7 mouse cellular contexts compared by ENCODE assay signal in genomic region chrX:142554161-142554560, GRCm38 (mm10).
A peak's percentile ranks its signal among the peaks of the same experiment; 100 is the strongest.
DNase-seq lines count a peak whose midpoint lies in the region; TF ChIP-seq lines count a peak whose summit lies in the region.

No protein-coding gene starts in this region.

- no peaks in the 10 kb centered on the region for H3K79me2 ChIP-seq in CH12.LX (replicated peaks; ENCODE audit: control insufficient read depth, extremely low read depth, insufficient read depth, poor library complexity, severe bottlenecking)

- in situ Hi-C loops in CH12.LX (cut with MboI; ENCODE audit: low pct_ligation_motif_present, low pct_unique_long_range_greater_than_20kb, low sequenced_read_pairs), result loop anchor here (10.0 to 25.0 kb wide), 2 partner anchors 251 to 508 kb away; no protein-coding TSS in a partner anchor

- no peaks in the 10 kb centered on the region for H3K4me1 ChIP-seq in CH12.LX (ENCODE audit: control insufficient read depth in 1 of 2, insufficient read depth in 2 of 2)

- no peak for TF ChIP-seq EP300 in CH12.LX (IDR thresholded peaks at IDR 0.05; ENCODE audit: low read length)

- peak; percentile 53 to 64; a peak in 3 of 4 replicates for TF ChIP-seq CTCF in CH12.LX (conservative IDR thresholded peaks at IDR 0.05 in 1 of 2, IDR thresholded peaks at IDR 0.05 in 1 of 2; ENCODE audit: low read depth in 2 of 2, low read length in 2 of 2)

- dilution Hi-C loops in CH12.LX (cut with MboI; ENCODE audit: extremely low pct_ligation_motif_present, extremely low pct_unique_long_range_greater_than_20kb, low sequenced_read_pairs), result no loop called here

- H3K9ac ChIP-seq in CH12.LX (ENCODE audit: insufficient read depth, low read depth), result no peak overlapping the region

- TF ChIP-seq POLR2A in CH12.LX (IDR thresholded peaks at IDR 0.05; ENCODE audit: low read depth, low read length), result no peak

- H3K9me3 ChIP-seq in CH12.LX (replicated peaks; ENCODE audit: low read length), result no peaks in the 10 kb centered on the region

- peak; percentile 30 for DNase-seq in layer of hippocampus, adult 11-12 months (ENCODE audit: low spot score)
- DNase-seq in layer of hippocampus, adult 9-11 months, result no peak
- DNase-seq in CH12.LX (ENCODE audit: extremely low read depth), result no peak
- peak; percentile 44 for DNase-seq in adipocyte (ENCODE audit: low spot score)
- DNase-seq in frontal cortex, postnatal 36 days (ENCODE audit: low spot score in 2 of 2), result peak; percentile 25 to 50
- peak; percentile 33 for DNase-seq in lung, postnatal 10 days
- no peak for DNase-seq in ovary, adult 18-20 months (ENCODE audit: low spot score)

- no peaks in the 10 kb centered on the region for H3K27me3 ChIP-seq in CH12.LX (replicated peaks)

- H3K4me3 ChIP-seq in CH12.LX (replicated peaks in 1 of 3; ENCODE audit: low read depth in 2 of 3, low read length in 2 of 3, poor library complexity in 1 of 3), result no peak overlapping the region

- no peak overlapping the region for H3K27ac ChIP-seq in CH12.LX (ENCODE audit: insufficient read depth, low read depth)

- H3K4me2 ChIP-seq in CH12.LX (ENCODE audit: insufficient read depth, low read depth, poor library complexity, severe bottlenecking), result no peak overlapping the region

- TF ChIP-seq RAD21 in CH12.LX (IDR thresholded peaks at IDR 0.05; ENCODE audit: low read depth, low read length), result peak; percentile 49

- no peaks in the 10 kb centered on the region for H3K36me3 ChIP-seq in CH12.LX (replicated peaks in 1 of 2; ENCODE audit: control insufficient read depth in 1 of 2, insufficient read depth in 1 of 2, low read length in 1 of 2)

TF ChIP-seq in CH12.LX, 34 proteins besides CTCF, POLR2A, EP300 and RAD21:
- TF ChIP-seq JUND (conservative IDR thresholded peaks at IDR 0.05; ENCODE audit: low read depth, low read length) (no peak), USF1 (IDR thresholded peaks at IDR 0.05; ENCODE audit: low read depth, low read length) (no peak), NRF1 (IDR thresholded peaks at IDR 0.05; ENCODE audit: low read depth, low read length) (no peak), ZNF384 (IDR thresholded peaks at IDR 0.05; ENCODE audit: low read depth, low read length) (no peak), SMC3 (IDR thresholded peaks at IDR 0.05; ENCODE audit: low read depth, low read length) (peak; percentile 62), MEF2A (IDR thresholded peaks at IDR 0.05; ENCODE audit: borderline replicate concordance, low read depth, low read length) (no peak), SIN3A (IDR thresholded peaks at IDR 0.05; ENCODE audit: low read length) (no peak)
TF ChIP-seq in CH12.LX: peak in this region for 1.

Comparison
In these comparisons a context has a peak if more than half of its experiments do, and no peak if none do; other contexts are left out.
1. DNase-seq: peak in layer of hippocampus, adult 11-12 months (single experiment), adipocyte (single experiment), frontal cortex, postnatal 36 days (2 of 2) and lung, postnatal 10 days (single experiment); none in layer of hippocampus, adult 9-11 months (single experiment), CH12.LX (single experiment) and ovary, adult 18-20 months (single experiment).